Mouse (Mus musculus): ENCODE measurements around the gene Tax1bp1.
"Not testable (repeated sequence)": the region's sequence is repeated elsewhere in the genome, so short reads cannot be mapped to it uniquely, and the experiment has no call there.

Tax1bp1 gene

GRCm38 (mm10) chr6:52713104-52713896 is at the start of gene Tax1bp1:
Gene Tax1bp1 (plus strand): TSS chr6:52713729.
- peak; percentile 85 for DNase-seq (ENCODE audit: extremely low read depth, low read depth)

GRCm38 (mm10) chr6:52667641-52668040 is 45.9 kb upstream of the Tax1bp1 start:
- no peak for DNase-seq (ENCODE audit: extremely low read depth, low read depth)

- not testable (repeated sequence) for DNase-seq (ENCODE audit: extremely low read depth, low read depth)
Measured at GRCm38 (mm10) chr6:52669878-52670277, 43.7 kb upstream of the Tax1bp1 start.

GRCm38 (mm10) chr6:52671791-52672190 is 41.7 kb upstream of the Tax1bp1 start:
- no peak for DNase-seq (ENCODE audit: extremely low read depth, low read depth)

- DNase-seq (ENCODE audit: extremely low read depth, low read depth): no peak
Measured at GRCm38 (mm10) chr6:52672539-52672938, 41.0 kb upstream of the Tax1bp1 start.

- no peak for DNase-seq (ENCODE audit: extremely low read depth, low read depth)
Measured at GRCm38 (mm10) chr6:52673706-52674105, 39.8 kb upstream of the Tax1bp1 start.

GRCm38 (mm10) chr6:52674541-52674940 is 39.0 kb upstream of the Tax1bp1 start:
- no peak for DNase-seq (ENCODE audit: extremely low read depth, low read depth)

GRCm38 (mm10) chr6:52675222-52675921 is 38.2 kb upstream of the Tax1bp1 start:
- no peak for DNase-seq (ENCODE audit: extremely low read depth, low read depth)

- DNase-seq (ENCODE audit: extremely low read depth, low read depth): not testable (repeated sequence)
Measured at GRCm38 (mm10) chr6:52677534-52677933, 36.0 kb upstream of the Tax1bp1 start.

GRCm38 (mm10) chr6:52679565-52679964 is 34.0 kb upstream of the Tax1bp1 start:
- DNase-seq (ENCODE audit: extremely low read depth, low read depth): no peak

- DNase-seq (ENCODE audit: extremely low read depth, low read depth): no peak
Measured at GRCm38 (mm10) chr6:52680458-52681032, 33.0 kb upstream of the Tax1bp1 start.

GRCm38 (mm10) chr6:52681847-52682485 is 31.6 kb upstream of the Tax1bp1 start:
- no peak for DNase-seq (ENCODE audit: extremely low read depth, low read depth)

- no peak for DNase-seq (ENCODE audit: extremely low read depth, low read depth)
Measured at GRCm38 (mm10) chr6:52682607-52683006, 30.9 kb upstream of the Tax1bp1 start.

- DNase-seq (ENCODE audit: extremely low read depth, low read depth): no peak
Measured at GRCm38 (mm10) chr6:52686901-52687500, 26.5 kb upstream of the Tax1bp1 start.

- no peak for DNase-seq (ENCODE audit: extremely low read depth, low read depth)
Measured at GRCm38 (mm10) chr6:52690365-52690764, 23.2 kb upstream of the Tax1bp1 start.

- DNase-seq (ENCODE audit: extremely low read depth, low read depth): no peak
Measured at GRCm38 (mm10) chr6:52691800-52692199, 21.7 kb upstream of the Tax1bp1 start.

GRCm38 (mm10) chr6:52692451-52693063 is 21.0 kb upstream of the Tax1bp1 start:
- DNase-seq (ENCODE audit: extremely low read depth, low read depth): no peak

GRCm38 (mm10) chr6:52697964-52698535 is 15.5 kb upstream of the Tax1bp1 start:
- DNase-seq (ENCODE audit: extremely low read depth, low read depth): peak; percentile 33

- DNase-seq (ENCODE audit: extremely low read depth, low read depth): peak; percentile 42
Measured at GRCm38 (mm10) chr6:52699050-52699449, 14.5 kb upstream of the Tax1bp1 start.

GRCm38 (mm10) chr6:52699899-52700298 is 13.6 kb upstream of the Tax1bp1 start:
- no peak for DNase-seq (ENCODE audit: extremely low read depth, low read depth)

- DNase-seq (ENCODE audit: extremely low read depth, low read depth): no peak
Measured at GRCm38 (mm10) chr6:52703263-52703662, 10.3 kb upstream of the Tax1bp1 start.
